Mouse (Mus musculus): Measurements from ENCODE around the gene Fam49a.
A peak's percentile ranks its signal among the peaks of the same experiment; 100 is the strongest.
"Not testable (repeated sequence)": the region's sequence is repeated elsewhere in the genome, so short reads cannot be mapped to it uniquely, and the experiment has no call there.

Fam49a gene

DNA sequence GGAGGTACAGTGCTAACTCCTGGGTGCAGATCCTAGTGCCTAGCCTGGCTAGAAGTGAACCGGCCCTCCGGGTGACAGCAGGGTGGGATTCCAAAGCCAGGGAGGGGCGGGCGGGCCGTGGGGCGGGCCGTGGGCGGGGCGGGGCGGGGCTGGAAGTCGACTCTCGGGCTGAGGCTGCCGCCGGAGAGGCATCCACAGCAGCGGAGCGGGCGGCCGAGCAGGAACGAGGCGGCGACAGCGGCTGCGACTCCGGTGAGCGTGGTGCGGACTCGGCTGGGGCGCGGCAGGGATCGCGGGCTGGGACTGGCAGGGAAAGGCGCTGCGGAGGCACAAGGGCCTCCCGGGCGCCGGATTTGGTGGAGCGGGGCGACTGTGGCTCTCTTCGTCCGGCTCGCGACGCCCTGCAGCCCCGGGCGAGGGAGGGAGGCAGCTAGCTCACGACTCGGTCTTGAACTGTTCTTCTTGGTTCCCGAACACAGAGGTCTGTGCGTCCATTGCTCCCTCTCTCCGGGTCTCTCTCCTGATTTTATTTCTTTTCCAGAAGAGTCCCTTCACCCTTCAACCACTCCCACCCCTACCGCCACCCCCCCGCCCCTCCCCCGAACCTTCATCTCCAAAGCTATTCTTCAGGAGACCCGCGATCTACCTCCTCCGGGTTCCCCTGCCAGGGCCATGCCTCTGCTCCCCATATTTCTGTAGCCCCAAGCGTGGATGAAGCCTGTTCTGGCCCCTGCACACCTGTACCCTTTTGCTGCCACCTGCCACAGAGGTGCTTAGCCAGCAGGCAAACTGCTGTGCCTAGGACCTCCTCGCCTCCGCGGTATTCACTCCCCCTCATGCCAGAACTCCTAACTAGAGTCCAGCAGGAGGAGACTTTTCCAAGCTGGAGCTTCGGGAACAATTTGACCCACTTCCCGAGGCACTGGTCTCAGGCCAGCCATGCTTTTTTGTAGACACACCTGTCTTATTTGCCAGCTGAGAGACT is at the start of gene Fam49a:
Gene Fam49a, plus strand, starts transcription at position 153 of the 985 bp plus-strand sequence.
- DNase-seq: peak; percentile 83 to 88

DNA sequence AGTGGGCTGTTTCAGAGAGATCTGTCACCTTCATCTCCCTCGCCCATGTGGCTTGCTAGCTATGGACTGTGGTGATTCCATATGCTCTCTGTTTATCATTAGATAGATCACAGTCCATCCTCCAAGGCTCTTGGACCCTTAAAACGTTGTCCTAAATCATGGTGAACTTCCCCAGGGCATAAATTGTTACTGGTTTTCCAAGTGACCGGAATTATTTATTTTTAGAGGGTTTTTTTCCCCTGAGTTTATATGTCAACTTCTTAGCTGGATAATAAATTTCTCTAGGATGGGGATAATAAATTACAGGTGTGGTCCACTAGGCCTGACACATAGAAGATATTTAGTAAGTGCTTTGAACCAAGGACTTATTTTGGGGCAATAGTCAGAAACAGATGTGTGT is 48.4 kb upstream of the Fam49a start:
- no peak for DNase-seq

DNA sequence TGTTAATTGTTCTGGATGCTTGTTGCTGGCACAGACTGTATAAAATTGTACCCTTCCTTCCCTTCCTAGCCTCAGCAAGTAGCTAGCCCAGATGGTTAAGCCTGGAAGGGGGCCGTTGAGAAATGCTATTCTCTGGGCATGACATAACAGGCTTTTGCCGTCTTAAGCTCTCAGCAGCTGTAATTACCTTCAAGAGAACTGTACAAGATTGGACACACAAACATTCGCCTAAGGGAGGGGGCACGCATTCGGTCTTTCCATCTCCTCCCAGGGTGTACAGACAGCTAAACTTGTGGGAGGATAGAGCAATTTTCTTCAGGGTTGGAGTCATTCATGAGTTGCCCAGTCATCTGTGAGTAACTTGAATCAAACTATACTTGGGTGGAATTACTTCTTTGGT is 43.0 kb upstream of the Fam49a start:
- DNase-seq: no peak

DNA sequence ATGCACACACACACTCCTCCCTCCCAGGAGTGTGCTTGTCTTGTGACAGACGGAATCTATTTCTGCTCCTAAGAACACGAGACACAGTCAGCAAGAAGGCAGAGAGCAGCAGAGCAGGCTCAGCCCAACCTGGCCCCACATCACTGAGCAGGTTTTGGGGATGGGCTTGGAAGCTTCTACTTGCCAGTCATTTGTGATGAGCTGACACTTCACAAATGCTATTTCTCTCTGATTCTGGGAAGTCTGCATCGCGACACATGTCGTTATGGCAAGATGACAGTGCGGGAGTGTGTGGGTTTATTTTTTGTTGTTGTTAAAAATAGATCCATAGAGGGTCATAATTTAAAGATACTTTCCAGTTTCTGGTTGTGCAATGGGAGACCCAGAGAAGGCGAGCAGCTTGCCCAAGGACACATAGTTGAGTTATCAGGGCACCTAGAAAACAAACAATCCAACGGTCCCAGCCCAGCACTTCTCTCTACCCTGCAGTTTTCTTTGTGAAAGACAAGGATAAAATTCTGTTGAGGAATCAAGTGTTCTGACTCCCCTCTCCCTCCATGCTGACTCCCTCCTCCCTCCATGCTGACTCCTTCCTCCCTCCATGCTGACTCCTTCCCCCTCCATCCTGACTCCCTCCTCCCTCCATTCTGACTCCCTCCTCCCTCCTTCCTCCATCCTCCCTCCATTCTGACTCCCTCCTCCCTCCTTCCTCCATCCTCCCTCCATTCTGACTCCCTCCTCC is 41.0 kb upstream of the Fam49a start:
- DNase-seq: peak in 1 of 2 experiments; percentile 24

DNA sequence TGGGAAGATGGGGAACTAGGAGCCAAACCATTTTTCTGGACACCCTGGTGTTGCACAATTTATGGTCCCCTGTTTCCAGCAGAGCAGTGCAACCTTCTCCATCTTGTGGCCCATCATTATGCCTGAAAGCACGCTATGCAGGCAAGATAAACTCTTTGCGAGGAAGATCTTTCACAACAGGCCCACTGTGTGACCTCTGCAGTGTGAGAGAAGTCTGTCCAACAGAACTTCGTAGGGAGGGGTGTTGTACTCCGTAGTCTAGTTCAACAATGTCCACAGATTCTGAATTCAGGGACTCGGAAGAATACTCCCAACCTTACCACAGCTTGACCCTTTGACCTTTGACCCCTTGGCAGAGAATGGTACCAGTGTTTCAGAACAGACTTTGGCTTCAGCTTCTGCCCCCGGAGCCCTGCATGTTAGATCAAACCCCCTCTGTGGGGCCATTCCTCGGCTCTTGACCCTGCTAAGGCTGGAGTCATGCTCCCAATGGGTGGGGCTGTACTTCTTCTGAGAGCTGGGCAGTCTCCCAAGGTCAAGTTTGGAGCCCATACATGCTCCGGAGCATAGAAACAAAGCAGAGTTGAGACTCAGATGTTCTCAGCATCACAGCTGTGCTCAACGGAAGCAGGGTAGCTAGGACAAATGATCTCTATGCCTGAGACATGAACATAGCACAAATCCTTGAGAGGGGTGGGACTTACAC is 39.2 kb upstream of the Fam49a start:
- no peak for DNase-seq

DNA sequence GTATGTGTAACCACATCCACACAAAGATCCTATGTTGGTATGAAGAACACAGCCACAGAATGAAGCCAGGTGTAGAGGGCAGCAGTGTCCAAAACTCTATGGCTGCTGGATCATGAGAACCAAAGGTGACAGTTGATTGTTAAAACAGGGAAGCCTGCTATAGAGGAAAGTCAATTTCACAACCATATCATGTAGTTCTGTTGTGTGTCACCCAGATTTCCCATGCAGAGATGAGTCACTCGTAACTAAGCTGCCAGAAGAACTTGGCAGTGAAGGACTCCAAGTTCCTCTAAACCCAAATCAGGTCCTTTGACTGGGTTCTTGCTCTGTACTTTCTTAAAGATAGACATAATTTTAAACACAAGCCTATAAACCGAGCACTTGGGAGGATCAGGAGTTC is 38.6 kb upstream of the Fam49a start:
- DNase-seq: no peak

DNA sequence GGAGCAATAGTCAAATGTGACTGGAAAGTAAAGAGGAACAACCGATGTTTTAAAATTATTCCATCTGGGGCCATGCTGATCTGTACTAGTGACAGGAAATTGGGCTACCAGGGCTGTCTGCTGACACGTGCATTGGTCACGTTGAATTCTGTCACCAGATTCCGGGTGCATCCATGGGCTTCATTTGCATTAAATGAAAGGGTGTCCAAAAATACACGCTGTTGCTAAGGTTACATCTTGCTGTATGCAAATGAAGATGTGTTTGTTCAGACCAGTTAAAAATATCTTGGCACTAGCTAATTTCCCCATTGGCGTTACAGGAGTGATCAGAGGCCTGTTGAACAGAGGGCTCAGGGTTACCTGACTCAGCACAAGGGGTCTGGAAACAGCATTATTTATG is 36.2 kb upstream of the Fam49a start:
- no peak for DNase-seq

DNA sequence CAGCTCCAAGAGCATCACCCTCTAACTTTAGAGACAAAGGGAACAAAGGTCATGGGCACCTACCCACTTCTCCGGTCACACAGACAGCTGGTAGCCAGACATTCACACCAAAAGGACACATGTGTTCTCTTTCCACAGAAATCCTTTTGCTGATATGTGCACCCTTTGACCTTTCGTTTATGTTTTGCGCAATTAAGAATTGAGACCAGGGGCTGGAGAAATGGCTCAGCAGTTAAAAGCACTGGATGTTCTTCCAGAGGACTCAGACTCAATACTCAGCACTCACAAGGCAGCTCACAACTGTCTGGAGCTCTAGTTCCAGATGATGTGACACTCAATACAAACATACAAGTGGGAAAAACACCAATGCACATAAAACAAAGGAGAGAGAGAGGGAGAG is 34.3 kb upstream of the Fam49a start:
- no peak for DNase-seq

DNA sequence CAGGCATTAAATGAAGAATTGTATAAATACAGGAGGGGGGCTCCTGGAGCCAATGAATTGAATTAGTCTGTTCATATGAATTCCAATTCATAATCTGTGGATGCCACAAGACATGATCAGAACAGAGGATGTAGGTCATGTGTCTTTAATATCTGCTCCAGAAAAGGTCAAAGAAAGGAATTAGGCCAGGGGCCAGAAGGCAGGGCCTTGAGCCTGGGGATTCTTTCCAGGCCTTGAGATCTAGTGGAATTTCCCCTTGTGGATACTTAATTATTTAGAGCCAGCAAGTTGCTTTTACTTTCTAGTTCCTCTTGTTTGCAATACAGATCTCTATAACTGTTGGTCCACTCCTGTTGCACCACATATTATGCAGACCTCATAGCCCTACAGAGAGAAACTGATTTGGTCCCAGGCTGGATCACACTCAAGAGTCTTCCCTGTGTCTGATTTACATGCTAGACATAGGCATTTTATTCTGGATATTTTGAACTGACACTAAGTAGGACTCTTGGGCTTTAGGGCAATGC is 31.8 kb upstream of the Fam49a start:
- DNase-seq: no peak

DNA sequence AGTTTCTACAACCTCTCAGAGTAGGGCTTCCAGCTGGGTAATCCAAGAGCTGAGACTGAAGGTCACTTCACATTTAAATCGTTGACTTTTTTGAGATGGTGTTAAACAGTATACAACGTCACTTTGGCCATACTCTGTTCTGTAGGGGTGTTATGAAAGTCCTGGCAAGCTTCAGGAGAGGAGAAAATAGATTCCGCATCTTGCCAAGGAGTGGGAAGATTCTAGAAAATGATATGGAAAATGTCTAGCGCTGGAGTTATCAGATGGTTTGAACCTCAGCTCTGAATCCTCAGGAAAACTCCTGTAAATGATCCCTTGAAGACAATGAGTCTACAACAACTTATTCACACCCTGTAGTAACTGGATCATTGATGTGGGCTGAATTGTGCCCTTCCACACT is 29.8 kb upstream of the Fam49a start:
- DNase-seq: no peak

DNA sequence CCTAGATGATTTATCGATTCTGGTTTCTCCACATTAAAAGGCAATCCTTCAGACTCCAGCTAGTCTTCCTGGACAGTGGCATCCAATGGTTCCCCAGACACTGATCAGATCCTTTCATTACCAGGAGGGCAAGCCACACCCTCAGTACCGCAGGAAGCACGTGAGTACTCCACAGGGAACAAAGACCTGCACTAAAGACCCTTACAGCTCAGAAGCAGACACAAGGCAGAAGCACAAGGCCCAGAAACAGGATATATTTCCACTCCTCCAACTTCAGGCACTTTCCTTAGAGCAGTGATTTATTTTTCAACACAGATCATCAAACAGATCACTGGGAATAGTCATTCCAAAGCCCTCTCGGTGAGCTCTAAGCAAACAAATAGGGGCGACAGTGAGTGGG is 25.0 kb upstream of the Fam49a start:
- no peak for DNase-seq

DNA sequence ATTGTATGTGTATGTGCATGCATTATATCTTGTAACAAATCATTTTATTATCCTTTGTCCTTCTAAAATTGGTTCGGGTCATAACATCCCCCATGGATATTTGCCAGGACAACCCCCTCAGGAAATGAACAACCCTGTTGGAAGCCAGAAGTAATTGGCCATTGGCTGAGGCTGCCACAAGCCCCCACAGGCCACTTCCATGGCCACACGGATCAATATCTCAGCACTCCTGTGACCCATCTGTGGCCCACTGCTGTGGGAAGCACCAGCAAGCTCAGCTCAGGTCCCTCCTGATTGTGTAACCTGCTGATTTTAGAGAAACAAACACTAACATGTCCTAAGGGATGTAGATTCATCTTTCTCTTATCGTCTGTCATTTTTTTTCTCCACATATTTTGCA is 22.4 kb upstream of the Fam49a start:
- DNase-seq: no peak

DNA sequence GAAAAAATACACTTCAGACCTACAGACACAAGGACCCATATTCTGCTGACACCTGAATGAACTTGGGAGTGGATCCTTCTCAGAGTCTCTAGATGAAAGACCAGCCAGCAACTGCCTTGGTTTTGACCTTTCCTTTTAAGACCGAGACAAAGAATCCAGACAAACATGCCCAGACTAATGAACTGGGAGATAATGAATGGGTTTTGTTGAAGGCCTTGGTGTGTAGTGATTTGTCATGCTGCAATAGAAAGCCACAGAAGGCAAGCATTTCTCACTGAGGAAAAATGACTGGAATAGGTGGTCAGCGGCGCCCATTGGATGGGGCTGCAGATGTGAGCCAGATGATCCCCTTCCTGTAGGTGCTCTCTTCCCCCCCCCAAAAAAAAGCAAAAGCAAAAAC is 18.8 kb upstream of the Fam49a start:
- DNase-seq: no peak

DNA sequence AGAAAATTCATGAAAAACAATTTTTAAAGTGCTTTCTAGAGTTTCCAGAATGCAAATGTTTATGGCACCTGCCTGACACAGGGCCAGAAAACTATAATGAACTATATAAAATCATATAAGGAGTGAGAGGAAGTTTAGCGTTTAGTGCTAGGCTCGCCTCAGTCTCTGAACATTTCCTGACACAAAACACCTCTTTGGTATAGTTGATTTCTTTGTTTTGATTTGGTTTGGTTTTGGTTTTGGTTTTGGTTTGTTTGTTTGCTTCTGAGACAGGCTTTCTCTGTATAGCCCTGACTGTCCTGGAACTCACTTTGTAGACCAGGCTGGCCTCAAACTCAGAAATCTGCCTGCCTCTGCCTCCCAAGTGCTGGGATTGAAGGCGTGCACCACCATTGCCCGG is 14.9 kb upstream of the Fam49a start:
- DNase-seq: not testable (repeated sequence)

DNA sequence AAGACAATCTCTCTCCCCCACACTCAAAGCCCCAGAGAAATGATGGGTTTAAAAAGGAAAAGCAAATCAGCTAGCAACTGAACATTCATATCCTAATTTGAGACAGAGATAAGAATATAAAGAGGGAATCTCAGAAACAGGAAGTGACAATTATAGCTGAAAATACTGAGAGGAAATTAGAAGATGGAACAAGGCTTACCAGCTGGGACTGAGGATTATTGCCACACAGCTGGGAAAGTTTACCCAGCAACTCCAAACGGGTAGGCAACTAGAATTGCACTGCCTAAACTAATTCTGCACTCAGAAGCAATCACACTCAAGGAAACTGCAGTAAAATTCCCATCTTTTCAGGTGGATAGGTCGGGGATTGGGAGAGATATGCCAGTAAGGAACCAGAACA is 12.4 kb upstream of the Fam49a start:
- no peak for DNase-seq

DNA sequence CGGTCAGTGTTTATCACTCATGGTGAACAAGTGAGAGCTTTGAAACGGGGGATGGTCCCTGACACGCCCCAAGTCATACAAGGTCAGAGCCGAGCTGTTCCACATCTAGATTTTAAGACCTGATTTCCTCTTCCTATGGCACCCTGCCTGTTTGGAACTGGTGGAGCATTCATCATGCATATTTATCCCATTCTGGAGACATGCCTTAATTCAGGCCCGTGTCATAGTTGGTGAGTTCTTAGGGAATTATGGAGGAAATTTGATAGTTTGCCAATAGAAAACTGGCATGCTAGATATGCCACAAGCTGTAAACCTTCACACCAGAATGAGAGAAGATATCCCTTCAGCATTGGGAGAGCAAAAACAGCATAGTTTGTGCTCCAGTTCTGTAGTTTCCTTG is 8.4 kb upstream of the Fam49a start:
- no peak for DNase-seq

DNA sequence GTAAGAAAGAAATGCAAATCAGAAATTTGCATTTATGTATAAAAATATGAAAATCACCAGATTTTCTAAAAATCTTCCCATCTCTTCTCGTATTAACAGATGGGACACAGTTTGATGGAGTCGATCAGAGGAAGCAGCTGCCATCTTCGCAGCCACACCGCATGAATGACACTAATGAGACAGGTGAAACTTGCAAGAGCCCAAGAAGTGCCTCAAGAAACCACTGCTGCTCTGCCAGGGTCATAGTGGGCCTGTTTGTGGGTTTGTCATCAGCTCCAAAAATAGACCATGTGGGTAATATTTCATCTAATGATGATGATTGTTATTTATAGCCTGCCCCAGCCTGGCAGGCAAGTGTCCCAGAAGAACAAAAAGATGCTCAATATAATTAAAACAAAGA is 7.8 kb upstream of the Fam49a start:
- no peak for DNase-seq

DNA sequence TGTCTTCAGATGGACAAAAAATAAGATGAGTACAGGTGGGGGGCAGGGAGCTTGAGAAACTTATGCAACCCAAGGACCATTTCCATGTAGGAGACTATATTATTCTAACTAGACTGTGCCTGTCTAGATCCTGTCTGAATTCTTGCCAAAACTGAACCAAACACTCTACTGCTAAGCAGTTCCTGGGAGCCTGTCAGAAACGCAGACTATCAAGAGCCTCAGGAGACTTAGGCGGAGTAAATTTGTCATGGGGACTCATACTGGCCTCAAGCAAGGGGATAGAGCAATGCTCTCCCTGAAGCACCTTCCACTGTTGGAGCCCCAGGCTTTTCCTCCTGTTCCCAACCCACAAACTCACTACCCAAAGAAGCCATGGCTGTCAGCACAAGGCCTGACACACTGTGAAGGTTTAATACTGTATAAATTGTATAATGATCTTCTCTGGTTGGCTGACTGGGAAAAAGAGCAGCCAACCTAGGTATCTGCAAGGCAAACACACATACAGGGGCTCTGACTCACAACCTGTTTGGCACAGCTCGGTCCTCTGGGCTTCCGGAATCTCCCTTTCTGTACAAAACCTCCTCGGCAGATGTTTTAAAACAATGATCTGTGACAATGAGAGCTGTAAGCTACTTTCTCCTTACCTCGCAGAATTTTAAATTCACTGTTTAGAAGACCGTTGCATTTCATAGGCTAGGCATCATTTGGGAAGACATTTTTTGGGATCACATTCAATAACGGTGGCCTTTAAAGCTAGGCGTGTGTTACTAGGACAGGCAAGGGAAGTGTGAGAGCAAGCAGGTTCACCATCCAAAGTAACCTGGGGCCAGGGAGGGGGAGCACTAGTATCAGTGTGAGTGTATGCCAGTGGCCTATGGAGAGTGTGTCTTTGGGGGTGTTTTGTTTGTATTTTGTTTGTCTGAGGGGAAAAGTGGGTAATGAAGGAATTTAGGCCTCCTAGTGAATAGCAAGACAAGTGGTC is 669 bp upstream of the Fam49a start:
- no peak for DNase-seq

DNA sequence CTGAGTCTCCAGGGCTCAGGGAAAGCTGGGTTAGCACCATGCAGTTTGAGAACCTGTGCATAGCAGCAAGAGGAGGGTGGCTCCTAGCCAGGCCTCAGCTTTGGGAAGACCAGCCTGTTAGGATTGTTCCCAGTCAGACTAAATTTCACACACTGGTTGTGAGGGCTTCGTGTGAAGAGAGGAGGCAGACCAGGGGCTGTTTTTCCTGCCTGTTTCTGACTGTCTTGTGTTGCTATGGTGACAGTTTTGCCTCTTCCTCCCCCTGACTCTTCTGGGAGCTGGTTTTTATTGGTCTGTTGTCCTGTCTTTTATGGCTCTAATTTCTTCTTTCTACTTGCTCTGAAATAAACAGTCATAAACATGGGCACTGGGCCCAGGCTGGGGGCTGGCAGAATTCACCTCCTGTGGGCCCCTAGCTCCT is 1.4 kb downstream of the Fam49a start:
- peak; percentile 39 to 56 for DNase-seq

DNA sequence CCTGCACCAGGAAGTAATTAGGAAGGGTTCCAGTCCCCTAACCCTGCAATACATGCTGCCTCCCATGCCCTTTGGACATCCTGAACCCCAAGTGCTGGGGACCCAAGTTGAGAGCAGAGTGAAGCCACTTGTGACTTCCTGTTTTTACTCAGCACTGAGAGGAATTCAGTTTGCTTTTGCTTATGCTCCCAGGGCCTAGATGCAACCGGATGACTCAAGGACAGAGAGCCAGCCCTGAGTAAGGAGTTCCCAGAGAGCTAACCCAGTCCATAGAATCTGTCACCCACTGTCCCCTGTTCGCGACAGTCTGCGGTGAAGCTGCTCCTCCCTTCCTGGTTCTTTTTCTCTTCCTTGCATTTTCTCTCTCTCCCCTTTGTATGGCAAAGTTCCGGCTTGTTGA is 2.2 kb downstream of the Fam49a start:
- no peak for DNase-seq

DNA sequence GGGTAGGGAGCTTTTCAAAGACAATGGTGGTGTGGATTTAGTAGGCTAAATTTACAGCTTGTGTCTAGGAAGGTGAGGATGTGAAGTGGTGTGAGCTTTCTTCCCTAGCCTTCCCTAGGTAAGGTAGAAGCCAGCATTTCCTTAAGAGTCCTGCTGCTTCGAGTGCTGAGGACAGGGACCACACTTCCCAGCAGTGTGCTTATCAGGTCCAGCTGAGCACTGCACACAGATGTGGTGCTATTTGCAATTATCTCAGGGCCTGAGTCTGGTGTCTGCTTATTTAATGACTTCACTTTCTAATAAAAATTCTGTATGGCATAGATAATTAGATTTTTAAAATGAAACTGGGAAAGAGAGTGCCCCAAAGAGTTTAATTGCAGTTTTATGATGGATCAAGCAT is 4.6 kb downstream of the Fam49a start:
- no peak for DNase-seq

DNA sequence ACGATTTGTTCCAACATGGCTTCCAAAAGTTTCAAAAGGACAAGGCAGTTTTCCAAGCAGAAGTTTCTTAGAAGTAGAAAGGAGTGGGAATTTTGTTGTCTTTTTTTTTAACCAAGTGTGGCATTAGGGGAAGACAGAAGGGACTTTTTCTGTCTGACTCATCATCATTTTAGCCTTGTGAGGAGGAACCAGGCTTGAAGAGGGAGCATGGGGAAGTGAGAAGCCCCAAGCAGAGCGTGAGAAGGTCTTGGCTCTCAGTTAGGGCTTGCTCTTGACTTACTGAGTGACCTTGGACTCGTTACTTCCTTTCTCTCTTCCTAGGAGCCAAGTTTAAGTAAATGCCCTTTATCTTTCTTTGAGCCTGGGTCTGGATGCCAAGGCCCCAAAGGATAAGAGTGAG is 8.6 kb downstream of the Fam49a start:
- no peak for DNase-seq
